Mouse (Mus musculus) neural tube, embryonic 10.5 days (tissue): ENCODE data around the gene Fdxacb1.
A peak's percentile ranks its signal among the peaks of the same experiment; 100 is the strongest.

Experiments used
- DNase-seq: peaks from one replicate; pipeline ENCODE4 v3.0.0-alpha.2; 2017; ENCODE audit warnings: low spot score; ENCODE audit errors: extremely low spot score

Fdxacb1 gene

GRCm38 (mm10) chr9:50746214-50746677 is 21.8 kb upstream of the Fdxacb1 start, which contains the start of gene 2310030G06Rik:
Gene 2310030G06Rik (minus strand): TSS chr9:50746536.
- peak; percentile 40 for DNase-seq

GRCm38 (mm10) chr9:50750706-50751105 is 17.3 kb upstream of the Fdxacb1 start:
- DNase-seq = no peak

DNA sequence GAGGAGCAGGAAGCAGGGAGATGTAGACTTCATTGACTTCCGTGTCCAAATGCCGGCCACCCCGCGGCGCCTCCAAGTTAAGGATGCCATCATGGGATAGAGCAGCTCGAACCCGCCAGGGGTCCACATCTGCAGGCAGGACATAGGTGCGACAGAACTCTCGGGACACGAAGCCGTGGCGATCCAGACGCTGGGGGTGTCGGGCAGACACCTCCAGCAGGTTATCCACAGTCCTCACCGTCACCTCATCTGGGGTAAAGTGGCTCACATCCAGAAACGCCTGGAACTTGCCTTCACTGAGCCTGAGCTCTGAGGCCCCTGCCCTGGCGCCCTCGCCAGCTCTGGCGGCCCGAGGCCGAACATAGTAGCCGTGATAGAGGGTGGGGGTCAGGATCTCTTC is 16.7 kb upstream of the Fdxacb1 start, which contains the start of gene Cryab:
Cryab (plus strand) TSS at position 3 of the 400 bp plus-strand sequence.
- no peak for DNase-seq

DNA sequence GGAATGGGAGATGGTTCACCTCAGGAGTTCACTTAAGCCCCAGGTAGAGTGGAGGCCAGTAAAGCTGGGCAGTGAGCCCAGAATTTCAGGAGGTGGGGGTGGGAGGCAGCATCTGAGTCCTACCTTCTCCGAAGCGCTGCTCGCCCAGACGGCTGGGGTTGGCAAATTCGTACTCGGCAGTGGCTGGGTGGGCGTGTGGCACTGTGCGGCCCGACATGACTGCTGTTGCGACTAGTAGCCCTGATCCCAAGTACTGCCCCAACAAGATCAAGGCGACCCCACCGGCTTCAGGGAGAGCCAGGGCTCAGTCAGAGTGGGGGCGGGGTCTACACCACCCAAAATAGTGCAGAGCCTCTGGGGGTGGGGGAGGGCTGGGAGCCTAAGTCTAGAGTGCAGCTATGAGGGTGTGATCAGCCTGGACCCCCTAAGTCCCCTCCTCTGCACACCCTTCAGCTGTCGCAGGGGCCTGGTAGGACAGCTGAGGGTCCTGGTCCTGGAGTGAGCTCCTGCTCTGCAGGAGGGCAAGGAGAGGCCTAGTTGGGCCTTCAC is 15.9 kb upstream of the Fdxacb1 start, which contains the start of gene Hspb2:
Hspb2 (minus strand) TSS at position 301 of the 549 bp plus-strand sequence.
- no peak for DNase-seq

DNA sequence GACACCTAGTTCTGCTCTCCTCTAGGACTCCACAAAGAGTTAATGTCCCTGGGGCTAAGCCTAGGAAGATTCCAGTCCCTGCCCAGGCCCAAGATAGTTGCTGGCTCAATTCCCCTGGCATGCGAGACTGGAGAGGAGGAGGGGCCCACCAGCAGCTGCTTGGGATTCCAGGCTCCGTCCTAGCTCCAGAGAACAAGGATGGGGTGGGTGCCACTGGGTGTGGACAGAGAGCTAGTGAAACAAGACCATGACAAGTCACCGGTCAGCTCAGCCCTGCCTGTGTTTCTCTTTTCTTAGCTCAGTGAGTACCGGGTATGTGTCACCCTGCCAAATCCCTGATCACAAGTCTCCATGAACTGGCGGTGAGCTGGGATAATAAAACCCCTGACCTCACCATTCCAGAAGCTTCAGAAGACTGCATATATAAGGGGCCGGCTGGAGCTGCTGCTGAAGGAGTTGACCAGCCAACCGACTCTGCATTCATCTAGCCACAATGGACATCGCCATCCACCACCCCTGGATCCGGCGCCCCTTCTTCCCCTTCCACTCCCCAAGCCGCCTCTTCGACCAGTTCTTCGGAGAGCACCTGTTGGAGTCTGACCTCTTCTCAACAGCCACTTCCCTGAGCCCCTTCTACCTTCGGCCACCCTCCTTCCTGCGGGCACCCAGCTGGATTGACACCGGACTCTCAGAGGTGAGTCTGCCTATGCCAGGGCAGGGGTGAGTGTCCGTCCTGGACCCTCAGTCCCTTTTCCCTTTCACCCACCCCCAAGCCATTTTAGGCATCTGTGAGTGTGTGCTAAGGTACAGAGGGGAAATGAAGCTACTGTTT is 15.0 kb upstream of the Fdxacb1 start:
- no peak for DNase-seq

GRCm38 (mm10) chr9:50753947-50754346 is 14.1 kb upstream of the Fdxacb1 start:
- DNase-seq = no peak

DNA sequence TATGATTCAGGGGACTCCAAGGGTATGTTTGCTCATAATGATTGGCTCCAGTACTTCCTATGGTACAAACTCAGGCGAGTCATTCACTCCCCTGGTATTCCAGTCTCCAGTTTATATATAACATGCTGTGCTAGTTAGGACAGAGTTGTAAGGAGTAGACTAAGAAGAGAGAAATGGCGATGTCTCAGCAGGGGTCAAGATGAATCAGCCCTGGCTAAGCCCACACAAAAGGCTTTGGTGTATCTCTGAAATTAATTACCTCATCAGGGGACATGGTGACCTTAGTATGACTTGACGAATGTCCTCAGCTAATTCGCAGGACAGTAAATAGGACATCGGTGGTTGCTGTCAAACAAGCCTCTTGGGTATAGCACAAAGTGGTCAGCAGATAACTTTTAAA is 11.3 kb upstream of the Fdxacb1 start:
- DNase-seq = no peak

- DNase-seq = no peak
Measured at GRCm38 (mm10) chr9:50761520-50762243, 6.4 kb upstream of the Fdxacb1 start.

GRCm38 (mm10) chr9:50763331-50763730 is 4.7 kb upstream of the Fdxacb1 start:
- DNase-seq = no peak

- DNase-seq = no peak
Measured at GRCm38 (mm10) chr9:50767531-50768106, 417 bp upstream of the Fdxacb1 start.

GRCm38 (mm10) chr9:50770011-50770410 is 2.0 kb downstream of the Fdxacb1 start:
- DNase-seq = no peak

GRCm38 (mm10) chr9:50774026-50774462 is 6.0 kb downstream of the Fdxacb1 start:
- DNase-seq = no peak

- DNase-seq = peak; percentile 90
Measured at GRCm38 (mm10) chr9:50774991-50775612, 7.1 kb downstream of the Fdxacb1 start, which contains the start of the genes Alg9 and 1110032A03Rik. Gene Alg9 (plus strand): TSS chr9:50775019. Gene 1110032A03Rik (minus strand): TSS chr9:50775520.

DNA sequence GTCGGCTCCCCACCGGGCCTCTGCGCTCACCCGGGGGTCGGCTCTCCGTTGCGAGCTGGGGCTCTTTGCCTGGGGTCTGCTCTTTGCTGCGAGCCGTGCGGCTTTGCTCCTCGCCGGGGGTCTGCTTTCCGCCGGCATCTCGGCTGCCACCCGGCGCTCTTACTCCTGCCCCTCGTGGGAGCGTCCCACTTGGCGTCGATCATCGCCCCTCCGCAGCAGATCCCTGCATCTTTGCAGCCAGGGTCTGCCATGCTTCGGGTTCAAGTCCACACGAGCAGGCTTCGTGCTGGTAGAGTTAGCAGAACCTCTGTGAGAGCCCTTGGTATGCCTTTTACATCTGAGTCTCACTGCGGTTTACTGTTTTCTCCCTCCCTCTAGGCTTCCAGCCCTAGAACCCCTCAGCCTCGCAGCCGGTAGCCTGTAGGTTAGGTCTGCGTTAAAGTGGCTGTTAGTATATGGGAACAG is 7.7 kb downstream of the Fdxacb1 start:
- DNase-seq = no peak

DNA sequence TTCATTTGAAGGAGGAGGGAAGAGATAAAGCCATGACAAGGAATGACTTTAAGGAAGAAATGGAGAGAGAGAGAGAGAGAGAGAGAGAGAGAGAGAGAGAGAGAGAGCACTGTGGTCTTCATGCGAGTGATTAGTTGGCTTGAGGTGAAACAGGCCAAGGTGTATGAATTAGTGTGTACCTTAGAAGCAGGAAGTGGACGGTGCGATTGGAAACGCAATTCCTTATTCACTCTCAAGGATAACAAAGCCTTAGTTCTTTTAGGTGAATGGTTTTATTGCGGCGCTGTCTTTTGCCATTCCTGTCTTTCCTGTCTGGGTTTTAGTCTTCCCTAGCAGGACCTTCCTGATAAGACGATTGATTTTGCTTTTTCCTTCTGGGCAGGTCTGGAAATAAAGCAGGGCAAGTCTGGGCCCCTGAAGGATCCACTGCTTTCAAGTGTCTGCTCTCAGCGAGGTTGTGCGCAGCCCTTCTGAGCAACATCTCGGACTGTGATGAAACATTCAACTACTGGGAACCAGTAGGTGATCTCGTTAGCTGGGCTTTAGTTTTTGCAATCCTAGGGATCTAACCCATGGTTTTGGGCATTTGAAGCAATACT is 8.2 kb downstream of the Fdxacb1 start:
- no peak for DNase-seq

DNA sequence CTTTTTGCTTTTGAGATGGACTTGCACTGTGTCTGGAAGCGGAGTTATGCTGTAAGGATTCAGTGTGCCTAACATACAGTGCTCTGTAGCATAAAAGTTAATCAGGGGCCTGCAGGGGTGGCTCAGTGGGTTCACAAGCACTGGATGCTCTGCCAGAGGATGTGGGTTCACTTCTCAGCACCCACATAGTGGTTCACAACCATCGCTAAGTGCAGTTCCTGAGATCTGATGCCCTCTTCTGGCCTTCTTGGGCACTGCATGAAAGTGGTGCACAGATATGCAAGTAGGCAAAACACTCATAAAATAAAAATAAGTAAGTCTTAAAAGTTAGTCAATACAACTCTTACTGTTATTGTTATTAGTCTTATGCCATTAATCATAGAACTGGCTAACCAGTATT is 14.1 kb downstream of the Fdxacb1 start:
- peak; percentile 33 for DNase-seq

- DNase-seq = no peak
Measured at GRCm38 (mm10) chr9:50795266-50795665, 27.2 kb downstream of the Fdxacb1 start.

- no peak for DNase-seq
Measured at GRCm38 (mm10) chr9:50796776-50797175, 28.7 kb downstream of the Fdxacb1 start.

- DNase-seq = no peak
Measured at GRCm38 (mm10) chr9:50797641-50798040, 29.6 kb downstream of the Fdxacb1 start.

DNA sequence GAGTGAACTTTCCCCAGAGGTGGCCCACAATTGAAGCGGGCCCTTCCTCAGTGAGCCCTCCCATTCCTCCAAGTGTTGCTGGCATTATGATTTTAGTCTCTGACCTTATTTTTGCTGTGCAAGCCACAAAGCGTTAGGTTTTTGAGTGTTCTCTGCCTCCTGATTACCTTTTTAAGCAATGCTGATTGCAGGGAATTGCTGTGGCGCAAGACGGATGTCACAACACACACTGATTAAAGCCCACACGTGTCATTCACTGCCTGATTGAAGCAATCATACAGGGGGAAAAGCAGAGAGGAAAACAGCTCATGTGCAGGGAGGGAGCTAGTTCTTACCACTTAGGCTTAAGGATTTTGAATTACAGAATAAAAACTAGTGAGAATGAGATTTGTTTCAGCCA is 30.3 kb downstream of the Fdxacb1 start:
- DNase-seq = no peak
